Mouse (Mus musculus): ENCODE measurements around the gene Tbcc. TPM values are rescaled to one million over a fixed set of nuclear protein-coding genes. Genes with fewer than 3 reads are reported as not detected.

Tbcc gene
- 12.5 TPM for total RNA-seq (2023)

GRCm38 (mm10) chr17:46890116-46890815, at the start of gene Tbcc:
Gene Tbcc (plus strand): TSS chr17:46890684.

GRCm38 (mm10) chr17:46857903-46858748, 32.4 kb upstream of the Tbcc start, which contains the start of gene Bicral:
Gene Bicral (minus strand): TSS chr17:46858482.

DNA sequence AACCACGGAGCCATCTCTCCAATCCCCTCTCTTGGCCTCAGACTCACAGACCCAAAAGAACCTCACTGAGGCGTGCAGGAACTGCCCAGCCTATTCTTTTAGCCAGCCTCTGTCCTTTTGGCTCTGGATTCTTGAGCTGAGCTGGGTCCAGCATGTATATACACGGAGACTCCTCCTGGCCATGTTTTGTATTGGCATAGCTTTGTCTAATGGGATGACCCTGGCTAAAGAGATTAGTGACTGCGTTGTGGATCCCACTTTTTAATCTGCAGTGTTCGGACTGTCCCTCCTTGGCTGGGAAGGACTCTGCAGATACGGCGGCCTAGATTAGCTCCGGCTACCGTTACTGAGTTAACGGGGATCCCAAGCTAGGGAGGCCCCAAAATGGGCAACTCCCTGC, 19.7 kb downstream of the Tbcc start, which contains the start of gene Prph2:
Gene Prph2 (plus strand): TSS at position 274 of the 400 bp plus-strand sequence.

Other genes starting within 250 kb of the Tbcc start
- gene Klc4, start 244.7 kb upstream of the Tbcc start, total RNA-seq (2023), result 16.8 TPM
- 29.7 TPM for gene Mrpl2, start 244.5 kb upstream of the Tbcc start, total RNA-seq (2023)
- gene Cul7, start 240.3 kb upstream of the Tbcc start, total RNA-seq (2023), result 5.2 TPM
- 28.7 TPM for gene Rrp36, start 216.3 kb upstream of the Tbcc start, total RNA-seq (2023)
- gene Mea1, start 211.9 kb upstream of the Tbcc start, total RNA-seq (2023), result 45.7 TPM
- gene Klhdc3, start 209.8 kb upstream of the Tbcc start, total RNA-seq (2023), result 40.5 TPM
- gene Ppp2r5d, start 185.6 kb upstream of the Tbcc start, total RNA-seq (2023), result 39.6 TPM
- gene Pex6, start 179.2 kb upstream of the Tbcc start, total RNA-seq (2023), result 29.7 TPM
- gene Gnmt, start 161.5 kb upstream of the Tbcc start, total RNA-seq (2023), result 0.94 TPM
- 57.5 TPM for gene Cnpy3, start 138.5 kb upstream of the Tbcc start, total RNA-seq (2023)
- gene Ptcra, start 127.0 kb upstream of the Tbcc start, total RNA-seq (2023), result not detected
- 18.1 TPM for gene 2310039H08Rik, start 118.0 kb upstream of the Tbcc start, total RNA-seq (2023)
- gene Rpl7l1, start 108.0 kb upstream of the Tbcc start, total RNA-seq (2023), result 60.5 TPM
- 55.5 TPM for gene Bicral, start 32.2 kb upstream of the Tbcc start, total RNA-seq (2023)
- not detected for gene Prph2, start 19.8 kb downstream of the Tbcc start, total RNA-seq (2023)
- 110 TPM for gene Ubr2, start 119.9 kb downstream of the Tbcc start, total RNA-seq (2023)